Mouse (Mus musculus) small intestine, adult 2 months (tissue): ENCODE data around the gene Cpne5.

Experiments used
- CTCF ChIP-seq: fragments of 200-500 bp; IDR thresholded peaks from 2 replicates; pipeline ENCODE4 v1.5.1; 2012; ENCODE audit warnings: low read depth, mild to moderate bottlenecking, control low read depth, inconsistent platforms, low read length, moderate library complexity, mixed read lengths; ENCODE audit not compliant: insufficient replicate concordance, insufficient read length; ENCODE audit errors: extremely low read depth
- POLR2A ChIP-seq: fragments of 200-500 bp; IDR thresholded peaks from 2 replicates; pipeline ENCODE4 v1.6.1; 2012; ENCODE audit warnings: low read depth, mild to moderate bottlenecking, control low read depth, inconsistent platforms, low read length, moderate library complexity

GRCm38 (mm10) chr17:29270148-29270698, 32.3 kb upstream of the Cpne5 start:
- TF ChIP-seq CTCF (no peak), POLR2A (no peak)
